In the genomic region with DNA sequence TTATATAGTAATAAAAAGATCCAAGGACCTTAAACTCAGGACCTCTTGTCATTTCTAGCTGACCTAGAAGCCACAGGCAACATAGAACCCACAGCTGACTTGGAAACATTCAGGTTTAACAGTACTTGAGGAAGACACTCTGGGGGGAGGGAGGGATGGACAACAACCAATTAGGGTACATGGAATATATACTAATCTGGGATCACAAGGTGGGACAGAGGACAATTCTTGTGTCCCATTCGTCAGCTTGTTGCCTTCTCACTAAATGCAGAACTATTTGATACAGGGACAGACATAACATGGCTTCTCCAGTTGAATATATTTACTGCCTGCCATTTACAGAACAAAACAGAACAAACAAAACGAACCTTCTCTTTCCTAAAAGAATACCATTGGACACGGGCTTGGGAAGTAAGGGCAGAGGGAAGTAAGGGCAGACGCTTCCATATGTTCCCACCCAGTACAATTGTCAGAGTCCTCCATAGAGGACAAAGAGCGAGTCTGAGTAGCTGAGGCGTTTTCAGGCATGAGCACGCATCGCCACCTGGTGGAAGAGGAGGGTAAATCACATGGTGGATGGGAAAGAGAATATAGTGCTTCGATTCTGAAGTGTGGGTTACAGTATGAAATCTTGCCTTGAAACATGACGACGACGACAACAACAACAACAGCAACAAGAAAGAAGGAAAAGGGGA, we compare ENCODE assay signal across 7 mouse cellular contexts. TPM values are rescaled to one million over a fixed set of nuclear protein-coding genes. Genes with fewer than 3 reads are reported as not detected.
DNase-seq lines count a peak whose midpoint lies in the region; ATAC-seq and TF ChIP-seq lines count a peak whose summit lies in the region.

No protein-coding gene starts in this region.

- in situ Hi-C loops in Patski (cut with MboI; ENCODE audit: low pct_unique_long_range_greater_than_20kb) = no loop called here

- H3K4me3 ChIP-seq in forebrain, embryonic 15.5 days = no peak overlapping the region
- no peak overlapping the region for H3K4me3 ChIP-seq in hindbrain, embryonic 12.5 days

- peak; percentile 93 for ATAC-seq in Patski
- ATAC-seq in forebrain, embryonic 15.5 days (replicated peaks) = peak; percentile 90
- peak; percentile 90 for ATAC-seq in hindbrain, embryonic 12.5 days (ENCODE audit: low FRiP score)
- peak; percentile 98 for ATAC-seq in megakaryocyte, adult 5-6 weeks (ENCODE audit: poor library complexity, severe bottlenecking)

- H3K4me2 ChIP-seq in forebrain, embryonic 15.5 days (replicated peaks) = no peak overlapping the region; the same call in 1 of the 2 replicates
- H3K4me2 ChIP-seq in hindbrain, embryonic 12.5 days (replicated peaks) = no peak overlapping the region

- POLR2A ChIA-PET in Patski (lab: Charles Lee) = no interaction called here

- no peaks in the 10 kb centered on the region for H3K36me3 ChIP-seq in forebrain, embryonic 15.5 days
- H3K36me3 ChIP-seq in hindbrain, embryonic 12.5 days = no peaks in the 10 kb centered on the region

- no peak for DNase-seq in Patski (ENCODE audit: low read depth, low spot score)
- DNase-seq in cerebellum, adult 11-12 months = peak; percentile 17
- peak; percentile 26 to 61 for DNase-seq in layer of hippocampus, postnatal 36 days
- peak; percentile 77 for DNase-seq in right cerebral cortex, postnatal 14 days

- H3K27ac ChIP-seq in forebrain, embryonic 15.5 days (replicated peaks) = no peak overlapping the region
- no peak overlapping the region for H3K27ac ChIP-seq in hindbrain, embryonic 12.5 days

- H3K9ac ChIP-seq in forebrain, embryonic 15.5 days (replicated peaks) = no peak overlapping the region
- no peak overlapping the region for H3K9ac ChIP-seq in hindbrain, embryonic 12.5 days

- 0 out of 2 replicates have a peak, but pooled peaks cover 2% of the 10 kb centered on the region for H3K4me1 ChIP-seq in forebrain, embryonic 15.5 days
- no peaks in the 10 kb centered on the region for H3K4me1 ChIP-seq in hindbrain, embryonic 12.5 days

- peak; percentile 91 for TF ChIP-seq CTCF in Patski (IDR thresholded peaks at IDR 0.05)

- peaks cover 21% of the 10 kb centered on the region for H3K27me3 ChIP-seq in Patski
- no peaks in the 10 kb centered on the region for H3K27me3 ChIP-seq in forebrain, embryonic 15.5 days
- H3K27me3 ChIP-seq in hindbrain, embryonic 12.5 days = no peaks in the 10 kb centered on the region

- CTCF ChIA-PET in Patski (lab: Charles Lee) = interaction anchor here (0.8 to 1.5 kb wide), 4 partner anchors 9 to 166 kb away, joined by 3 to 12 read pairs (median 5); no protein-coding TSS in a partner anchor

- WGBS in forebrain, embryonic 15.5 days = 16% methylated on average over 12 of the region's 12 CpGs
- 24% methylated on average over 12 of the region's 12 CpGs for WGBS in hindbrain, embryonic 12.5 days

- no peaks in the 10 kb centered on the region for H3K9me3 ChIP-seq in forebrain, embryonic 15.5 days
- no peaks in the 10 kb centered on the region for H3K9me3 ChIP-seq in hindbrain, embryonic 12.5 days (replicated peaks)

RNA-seq across cellular contexts. Expression of a gene that starts 18.6 kb away (rescaled TPM):
- polyA plus RNA-seq in Patski (2021) = not detected
- polyA plus RNA-seq in forebrain, embryonic 15.5 days (2015; fragmentation: Nextera tagmentation; extraction: Ambion mirVana) = not detected in 2 replicates
- polyA plus RNA-seq in hindbrain, embryonic 12.5 days (2016; fragmentation: Nextera tagmentation; extraction: Ambion mirVana) = not detected in 2 replicates
- total RNA-seq in layer of hippocampus, postnatal 36 days (2021) = not detected
- 3.9 and 7.2 TPM in 2 replicates for total RNA-seq in megakaryocyte, adult 5-6 weeks (2015)
- 4.1 and 8.3 TPM in 2 replicates for total RNA-seq in megakaryocyte, adult 5-6 weeks (2017)

RNA-seq across cellular contexts. Expression of a gene that starts 26.1 kb away (rescaled TPM):
- 203 TPM for polyA plus RNA-seq in Patski (2021)
- 186 and 197 TPM in 2 replicates for polyA plus RNA-seq in forebrain, embryonic 15.5 days (2015; fragmentation: Nextera tagmentation; extraction: Ambion mirVana)
- polyA plus RNA-seq in hindbrain, embryonic 12.5 days (2016; fragmentation: Nextera tagmentation; extraction: Ambion mirVana) = 105 and 106 TPM in 2 replicates
- total RNA-seq in layer of hippocampus, postnatal 36 days (2021) = 100 to 1,000 TPM; 613 to 662 TPM
- 5.6 and 7.4 TPM in 2 replicates for total RNA-seq in megakaryocyte, adult 5-6 weeks (2015)
- 17.6 and 20.7 TPM in 2 replicates for total RNA-seq in megakaryocyte, adult 5-6 weeks (2017)

RNA-seq across cellular contexts. Expression of a gene that starts 32.5 kb away (rescaled TPM):
- polyA plus RNA-seq in Patski (2021) = not detected
- polyA plus RNA-seq in forebrain, embryonic 15.5 days (2015; fragmentation: Nextera tagmentation; extraction: Ambion mirVana) = not detected in 2 replicates
- not detected in 2 replicates for polyA plus RNA-seq in hindbrain, embryonic 12.5 days (2016; fragmentation: Nextera tagmentation; extraction: Ambion mirVana)
- not detected for total RNA-seq in layer of hippocampus, postnatal 36 days (2021)
- total RNA-seq in megakaryocyte, adult 5-6 weeks (2015) = 20.4 and 41.6 TPM in 2 replicates
- total RNA-seq in megakaryocyte, adult 5-6 weeks (2017) = 14.1 and 18.1 TPM in 2 replicates

RNA-seq across cellular contexts. Expression of a gene that starts 46.7 kb away (rescaled TPM):
- polyA plus RNA-seq in Patski (2021) = 0.19 TPM
- not detected in 2 replicates for polyA plus RNA-seq in forebrain, embryonic 15.5 days (2015; fragmentation: Nextera tagmentation; extraction: Ambion mirVana)
- polyA plus RNA-seq in hindbrain, embryonic 12.5 days (2016; fragmentation: Nextera tagmentation; extraction: Ambion mirVana) = not detected in 2 replicates
- not detected for total RNA-seq in layer of hippocampus, postnatal 36 days (2021)
- not detected in 2 replicates for total RNA-seq in megakaryocyte, adult 5-6 weeks (2015)
- total RNA-seq in megakaryocyte, adult 5-6 weeks (2017) = not detected in 2 replicates

RNA-seq across cellular contexts. Expression of a gene that starts 52.1 kb away (rescaled TPM):
- polyA plus RNA-seq in Patski (2021) = not detected
- polyA plus RNA-seq in forebrain, embryonic 15.5 days (2015; fragmentation: Nextera tagmentation; extraction: Ambion mirVana) = not detected in 2 replicates
- polyA plus RNA-seq in hindbrain, embryonic 12.5 days (2016; fragmentation: Nextera tagmentation; extraction: Ambion mirVana) = 0.07 TPM in 1 of 2 replicates, not detected in the other
- total RNA-seq in layer of hippocampus, postnatal 36 days (2021) = not detected
- total RNA-seq in megakaryocyte, adult 5-6 weeks (2015) = 10.0 and 12.9 TPM in 2 replicates
- total RNA-seq in megakaryocyte, adult 5-6 weeks (2017) = 9.6 and 13.9 TPM in 2 replicates
